Mouse (Mus musculus): ENCODE results near the gene Golga5.

DNA sequence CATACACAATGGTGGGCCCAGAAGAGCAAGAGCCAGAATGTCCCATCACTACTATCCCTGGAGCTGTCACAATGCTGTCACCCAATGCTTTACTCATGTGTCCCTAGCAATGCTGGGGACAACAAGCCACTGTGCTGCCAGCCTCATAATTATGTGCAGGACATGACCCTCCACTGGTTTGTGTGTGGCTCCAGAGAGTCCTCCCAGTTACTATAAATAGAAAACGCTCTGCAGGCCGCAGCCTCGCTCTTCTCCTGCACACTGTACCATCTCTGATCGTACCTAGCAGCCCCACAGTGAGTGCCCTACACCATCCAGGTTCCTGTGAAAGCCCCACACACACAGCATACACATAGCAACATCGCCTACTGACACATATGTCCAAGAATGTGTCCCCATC, 31.0 kb upstream of the Golga5 start:
- TF ChIP-seq POLR2A (IDR thresholded peaks at IDR 0.05; ENCODE audit: borderline replicate concordance, control insufficient read depth, low read depth, low read length) = no peak
- no peak for TF ChIP-seq CTCF (IDR thresholded peaks at IDR 0.05; ENCODE audit: control insufficient read depth, insufficient read depth, low read length)
